Mouse (Mus musculus) kidney, adult 2 months (tissue): ENCODE measurements at regions not wholly inside any gene's neighbourhood (a gene's known extent, or its start where the extent isn't known, plus 50 kb on each side); places are given as distances from the start of the nearest gene placed in this dataset.

Source experiments
- CTCF ChIP-seq: fragments of 200-500 bp; conservative IDR thresholded peaks from 2 replicates; pipeline ENCODE4 v1.5.1; 2011; ENCODE audit warnings: low read depth, mild to moderate bottlenecking, control low read depth, low read length, moderate library complexity, mixed read lengths; ENCODE audit not compliant: insufficient read depth, insufficient read length
- POLR2A ChIP-seq: fragments of 200-500 bp; IDR thresholded peaks from one replicate; pipeline ENCODE4 v1.6.1; 2011; ENCODE audit warnings: low read depth, low read length, control low read depth

GRCm38 (mm10) chr4:131512768-131513167 is 325.3 kb downstream of the Ptpru start:
- TF ChIP-seq CTCF, result no peak
- no peak for TF ChIP-seq POLR2A
